Mouse (Mus musculus) gastrocnemius, adult 8-10 months (tissue): ENCODE data around the gene Zfr2. TPM values are rescaled to one million over a fixed set of nuclear protein-coding genes. Genes with fewer than 3 reads are reported as not detected.
"Not testable (repeated sequence)": the region's sequence is repeated elsewhere in the genome, so short reads cannot be mapped to it uniquely, and the experiment has no call there.

Experiments used
- DNase-seq, 2 experiments: peaks; one replicate each; pipeline ENCODE4 v3.0.0; 2022; ENCODE audit warnings: low spot score in 2 of 2
- total RNA-seq, 4 experiments: library from RNA; stranded (reverse); gene quantifications; 2 replicates each; pipeline ENCODE4 v1.2.4; 2022

Zfr2 gene
- total RNA-seq, 4 experiments from 2014 or later: 1.8 to 2.7 (median 2.1) TPM

DNA sequence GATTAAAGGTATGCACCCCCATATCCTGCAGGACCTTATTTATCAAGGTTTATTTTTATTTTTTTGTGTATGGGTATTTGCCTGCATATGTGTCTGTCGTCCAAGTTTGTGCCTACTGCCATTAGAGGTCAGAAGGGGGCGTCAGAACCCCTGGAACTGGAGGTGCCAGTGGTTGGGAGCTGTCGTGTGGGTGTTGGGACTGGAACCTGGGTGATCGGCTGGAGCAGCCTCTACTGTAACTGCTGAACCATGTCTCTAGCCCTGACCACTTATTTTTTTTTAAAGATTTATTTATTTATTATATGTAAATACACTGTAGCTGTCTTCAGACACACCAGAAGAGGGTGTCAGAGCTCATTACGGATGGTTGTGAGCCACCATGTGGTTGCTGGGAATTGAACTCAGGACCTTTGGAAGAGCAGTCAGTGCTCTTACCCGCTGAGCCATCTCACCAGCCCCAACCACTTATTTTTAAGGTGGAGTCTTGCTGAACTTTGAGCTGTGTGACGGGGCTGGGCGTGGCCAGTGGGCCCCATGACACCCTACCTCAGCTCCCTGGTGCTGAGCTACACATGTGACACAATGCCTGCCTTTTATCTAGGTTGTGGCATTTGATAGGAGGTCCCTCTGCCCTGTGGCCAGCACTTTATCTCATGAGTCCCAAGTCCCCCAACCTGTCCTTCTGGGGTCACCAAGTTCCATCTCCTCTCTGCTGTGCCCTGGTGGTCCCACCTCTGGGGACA lies 29.8 kb upstream of the Zfr2 start:
- no peak for DNase-seq

DNA sequence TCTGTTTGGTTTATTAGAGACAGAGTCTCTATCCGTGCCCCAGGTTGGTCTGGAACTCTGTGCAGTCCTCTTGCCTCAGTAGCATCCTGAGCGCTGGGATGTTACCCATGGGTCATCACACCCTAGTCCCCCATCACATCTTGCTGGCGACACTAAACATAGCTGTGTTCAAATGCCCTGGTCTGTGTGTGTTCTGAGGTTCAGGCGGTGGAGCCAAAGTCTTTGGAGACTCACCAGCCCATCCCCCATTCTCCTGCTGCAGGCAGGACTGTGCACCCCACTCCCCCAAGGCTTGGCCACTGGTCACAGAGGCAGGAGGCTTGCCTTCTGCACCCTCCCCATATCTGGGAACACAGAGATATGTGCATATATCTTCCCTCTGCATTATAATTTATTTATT lies 28.8 kb upstream of the Zfr2 start:
- DNase-seq: no peak

DNA sequence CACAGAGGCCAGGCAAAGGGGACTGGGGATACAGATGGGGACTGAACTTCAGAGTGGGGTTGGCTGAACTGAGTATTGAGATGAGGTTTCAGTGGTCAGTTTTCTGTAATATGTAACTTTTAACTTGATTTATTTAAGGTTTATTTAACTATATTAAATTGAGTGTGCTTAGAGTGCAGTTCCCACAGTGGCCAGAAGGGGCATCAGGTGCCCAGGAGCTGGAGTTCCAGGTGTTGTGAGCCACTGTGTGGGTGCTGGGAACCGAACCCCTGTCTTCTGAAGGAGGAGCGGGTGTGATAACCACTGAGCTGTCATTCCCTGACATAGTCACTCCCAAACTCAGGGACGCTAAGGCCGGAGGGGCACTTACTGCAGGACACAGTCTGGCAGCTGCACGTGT lies 22.8 kb upstream of the Zfr2 start:
- no peak for DNase-seq

DNA sequence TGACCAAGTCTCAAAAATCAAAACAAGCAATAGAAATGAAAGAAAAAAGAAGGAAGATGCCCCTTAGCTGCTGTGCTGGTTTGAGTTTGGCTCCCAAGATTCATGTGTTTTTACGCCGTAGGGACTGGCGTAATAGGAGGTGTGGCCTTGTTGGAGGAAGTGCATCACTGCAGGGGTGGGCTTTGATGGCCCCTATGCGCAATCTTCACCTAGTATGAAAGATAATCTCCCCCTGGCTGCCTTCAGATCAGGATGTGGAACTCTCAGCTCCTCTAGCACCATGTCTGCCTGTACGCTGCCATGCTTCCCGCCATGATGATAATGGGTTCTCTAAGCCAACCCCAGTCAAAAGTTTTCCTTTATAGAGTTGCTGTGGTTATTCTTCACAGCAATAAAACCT lies 16.7 kb upstream of the Zfr2 start:
- DNase-seq: no peak

DNA sequence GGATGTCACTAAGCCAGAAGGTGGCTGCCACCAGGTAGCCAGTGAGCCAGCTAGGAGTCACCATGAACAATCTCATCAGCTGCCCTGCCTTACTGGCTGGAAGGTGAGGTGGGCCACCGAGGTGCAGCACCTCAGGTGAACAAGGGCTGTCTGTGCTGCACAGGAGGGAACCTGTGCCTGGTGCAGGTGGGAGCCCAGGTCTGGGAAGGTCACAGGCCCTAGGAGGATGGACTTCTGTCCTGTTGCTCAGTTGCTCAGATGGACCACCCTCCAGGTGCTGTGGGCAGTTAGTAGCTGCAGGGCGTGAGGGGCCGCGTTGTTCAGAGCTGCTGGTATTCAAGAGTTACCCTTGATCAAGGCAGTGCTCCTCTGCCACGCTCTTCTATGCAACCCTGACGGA lies 16.1 kb upstream of the Zfr2 start:
- no peak for DNase-seq

DNA sequence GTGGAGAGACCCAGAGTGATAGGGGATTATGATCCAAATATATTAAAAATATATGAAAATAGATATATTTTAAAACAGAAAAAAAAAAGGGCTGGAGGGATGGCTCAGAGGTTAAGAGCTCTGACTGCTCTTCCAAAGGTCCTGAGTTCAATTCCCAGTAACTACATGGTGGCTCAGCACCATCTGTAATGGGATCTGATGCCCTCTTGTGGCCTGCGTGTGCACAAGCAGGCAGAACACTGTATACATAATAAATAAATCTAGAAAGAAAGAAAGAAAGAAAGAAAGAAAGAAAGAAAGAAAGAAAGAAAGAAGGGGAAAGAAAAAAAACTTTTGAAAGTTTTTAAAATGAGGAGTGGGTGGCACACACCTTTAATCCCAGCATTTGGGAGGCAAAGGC lies 15.7 kb upstream of the Zfr2 start:
- DNase-seq: not testable (repeated sequence)

DNA sequence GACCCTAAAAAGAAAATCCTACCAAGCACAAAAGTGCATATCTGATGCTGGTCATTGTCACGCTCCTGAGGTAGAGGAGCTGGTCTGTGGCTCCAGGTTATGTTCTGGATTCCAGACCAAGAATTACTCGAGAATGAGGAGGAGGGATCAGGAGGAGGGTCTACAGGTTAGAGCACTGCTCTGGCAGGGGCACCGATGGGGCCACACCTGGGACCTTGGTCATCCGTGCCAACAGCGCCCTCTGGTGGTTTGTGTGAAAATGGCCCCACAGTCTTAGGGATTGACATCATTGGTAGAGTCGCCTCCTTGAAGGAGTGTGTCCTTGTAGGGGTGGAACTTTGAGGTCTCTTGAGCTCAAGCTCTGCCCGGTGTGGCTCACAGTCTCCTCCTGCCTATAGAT lies 15.0 kb upstream of the Zfr2 start:
- no peak for DNase-seq

DNA sequence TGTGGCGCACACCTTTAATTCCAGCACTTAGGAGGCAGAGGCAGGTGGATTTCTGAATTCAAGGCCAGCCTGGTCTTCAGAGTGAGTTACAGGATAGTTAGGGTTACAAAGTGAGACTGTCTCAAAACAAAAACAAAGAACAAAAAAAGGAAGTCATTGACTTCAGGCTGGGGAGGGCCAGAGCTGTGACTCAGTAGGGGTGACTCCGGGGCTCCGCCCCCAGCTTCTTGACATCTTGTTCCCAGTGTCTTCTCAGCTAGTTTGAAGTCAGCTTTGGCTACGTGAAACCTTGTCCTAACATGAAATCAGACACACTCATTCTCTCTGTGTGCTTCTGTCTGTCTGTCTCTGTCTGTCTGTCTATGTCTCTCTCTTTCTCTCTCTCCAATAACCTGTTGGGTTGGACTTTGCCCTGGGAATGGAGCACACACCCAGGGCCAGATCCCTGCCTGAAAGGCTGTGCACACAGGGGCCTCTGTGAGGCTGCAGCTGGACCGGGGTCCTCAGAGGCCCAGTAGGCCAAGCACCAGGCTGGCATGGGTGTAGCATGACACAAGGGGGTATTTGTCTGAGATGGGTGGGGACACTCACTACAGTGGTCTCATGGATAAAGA lies 11.4 kb upstream of the Zfr2 start:
- no peak for DNase-seq

DNA sequence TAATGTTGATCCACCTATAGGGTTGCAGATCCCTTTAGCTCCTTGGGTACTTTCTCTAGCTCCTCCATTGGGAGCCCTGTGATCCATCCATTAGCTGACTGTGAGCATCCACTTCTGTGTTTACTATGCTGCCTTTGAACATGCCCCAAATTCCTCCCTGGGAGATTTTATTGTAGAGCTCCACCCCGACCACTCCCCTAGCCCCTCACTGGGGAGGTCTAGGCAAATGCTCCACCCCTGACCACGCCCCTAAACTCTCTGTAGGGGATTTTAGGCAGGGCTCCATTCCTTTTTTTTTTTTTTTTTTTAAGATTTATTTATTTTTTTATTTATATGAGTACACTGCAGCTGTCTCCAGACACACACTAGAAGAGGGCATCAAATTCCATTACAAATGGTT lies 9.2 kb upstream of the Zfr2 start:
- DNase-seq: not testable (repeated sequence)

DNA sequence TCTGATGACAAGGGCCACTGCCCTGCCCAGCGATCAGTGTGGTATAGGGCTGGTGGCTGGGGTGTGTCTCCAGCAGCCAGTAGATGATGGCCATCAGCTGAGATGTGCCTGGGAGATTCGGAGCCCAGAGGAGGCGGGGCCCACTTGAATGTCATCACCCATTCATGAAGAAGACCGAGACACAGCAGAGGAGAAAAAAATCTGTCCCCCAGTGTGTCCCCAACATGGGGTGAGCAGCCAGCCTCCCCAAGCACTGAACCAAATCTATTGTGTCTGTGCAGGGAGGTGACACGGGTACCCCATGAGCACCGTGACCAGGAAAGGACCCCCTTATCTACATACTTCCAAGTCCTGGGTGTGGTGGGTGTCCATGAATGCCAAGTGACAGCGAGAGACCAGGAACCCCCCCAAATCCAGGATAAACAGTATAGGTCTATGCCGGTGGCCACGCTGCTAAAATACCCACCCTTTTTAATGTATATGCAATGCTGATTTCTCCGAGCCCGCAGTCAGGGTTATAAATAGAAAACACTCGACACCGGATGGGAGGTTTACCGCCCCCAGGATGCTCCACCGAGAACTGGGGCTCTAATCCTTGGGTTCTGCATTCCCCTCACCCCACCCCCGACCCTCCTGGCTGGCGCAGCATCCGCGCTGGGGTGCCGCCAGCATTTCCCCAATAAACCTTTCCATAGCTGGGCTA lies 3.1 kb upstream of the Zfr2 start:
- no peak for DNase-seq

DNA sequence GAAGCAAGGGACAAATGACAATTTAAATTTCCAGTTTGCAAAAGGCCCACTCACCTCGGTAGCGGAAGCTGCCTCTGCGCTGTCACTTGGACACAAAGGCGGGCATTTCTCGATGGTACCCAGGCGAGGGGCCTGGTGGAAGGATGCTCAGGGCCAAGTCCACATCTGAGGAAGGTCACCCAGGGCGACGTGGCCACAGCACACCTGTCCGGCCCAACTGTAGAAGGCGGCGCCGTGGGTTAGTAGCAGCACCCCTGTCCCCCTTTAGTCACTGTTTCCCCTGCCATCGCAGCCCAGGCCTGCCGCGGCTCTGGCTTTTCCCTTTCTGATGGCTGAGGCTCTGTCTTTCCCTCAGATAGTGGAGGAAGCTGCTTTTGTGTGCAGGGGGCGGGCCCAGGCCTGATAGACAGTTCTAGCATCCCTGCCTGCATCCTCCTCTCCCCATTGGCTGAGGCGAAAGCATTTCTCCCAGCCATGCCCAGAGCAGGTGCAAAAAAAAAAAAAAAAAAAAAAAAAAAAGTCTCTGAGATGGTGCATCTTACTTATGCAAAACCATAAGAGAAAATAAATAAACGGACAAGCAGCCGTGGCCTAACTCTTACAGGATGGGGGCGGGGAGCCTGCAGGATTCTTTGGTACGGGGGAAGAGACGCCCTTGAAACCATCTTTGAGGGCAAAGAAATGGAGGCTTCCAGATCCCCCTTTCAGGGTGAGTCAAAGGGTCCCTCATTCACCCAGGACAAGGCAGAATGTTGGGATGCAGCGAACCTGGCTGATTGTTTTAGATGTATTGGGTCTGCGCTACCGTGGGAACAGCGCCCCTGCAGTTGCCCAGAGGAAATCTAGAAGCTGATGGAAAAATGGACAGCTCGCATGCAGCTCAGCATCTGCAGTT lies 2.3 kb upstream of the Zfr2 start, which contains the start of gene Atcay:
Gene Atcay (minus strand): TSS at position 396 of the 895 bp plus-strand sequence.
- DNase-seq: no peak

DNA sequence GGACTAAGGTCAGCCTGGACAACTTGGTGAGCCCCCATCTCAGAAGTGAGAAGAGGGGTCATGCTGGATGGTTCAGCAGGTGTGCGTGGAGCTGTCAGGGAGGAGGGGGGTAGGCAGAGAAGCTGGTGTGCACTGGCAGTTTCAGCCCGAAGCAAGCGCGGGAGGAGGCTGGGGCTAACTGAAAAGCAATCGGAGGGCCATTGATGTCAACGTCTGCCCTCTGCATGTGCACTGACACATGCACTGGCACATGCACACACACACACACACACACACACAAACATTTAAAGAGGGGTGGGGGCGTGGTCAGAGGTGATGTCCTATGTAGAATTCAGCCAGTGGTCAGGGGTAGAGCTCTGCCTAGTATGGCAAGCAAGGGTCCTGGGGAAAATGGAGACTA lies 1.5 kb upstream of the Zfr2 start:
- DNase-seq: no peak

DNA sequence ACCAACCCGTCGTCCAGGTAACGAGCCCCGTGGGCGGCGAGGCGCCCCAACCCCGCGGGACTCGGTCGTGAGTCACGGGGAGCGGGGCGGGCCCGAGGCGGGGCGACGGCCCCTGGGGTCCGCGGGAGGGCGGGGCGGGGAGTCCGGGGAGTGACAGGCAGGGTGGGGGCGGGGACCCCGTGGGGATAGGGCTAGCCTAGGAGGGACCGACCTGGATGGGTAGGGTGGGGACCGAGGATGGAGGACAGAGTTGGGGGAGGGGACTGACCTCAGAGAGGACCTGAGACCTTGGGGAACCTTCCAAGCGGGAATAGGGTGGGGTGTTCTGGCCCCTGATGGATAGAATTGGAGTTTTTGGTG lies 251 bp downstream of the Zfr2 start:
- no peak for DNase-seq

DNA sequence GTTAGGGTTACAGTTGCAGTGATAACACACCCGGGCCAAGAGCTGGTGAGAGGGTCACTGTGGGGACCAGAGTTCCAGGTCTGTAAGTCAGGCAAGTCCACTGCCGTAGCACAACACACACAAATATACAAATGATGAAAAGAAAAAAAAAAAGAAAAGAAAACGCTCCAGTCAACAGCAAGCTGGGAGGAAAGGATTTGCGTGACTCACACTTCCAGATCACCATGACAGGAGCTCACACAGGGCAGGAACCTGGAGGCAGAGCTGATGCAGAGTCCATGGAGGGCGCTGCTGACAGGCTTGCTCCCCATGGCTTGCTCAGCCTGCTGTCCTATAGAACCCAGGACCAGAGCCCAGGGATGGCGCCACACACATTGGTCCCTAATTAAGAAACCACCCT lies 1.3 kb downstream of the Zfr2 start:
- no peak for DNase-seq

DNA sequence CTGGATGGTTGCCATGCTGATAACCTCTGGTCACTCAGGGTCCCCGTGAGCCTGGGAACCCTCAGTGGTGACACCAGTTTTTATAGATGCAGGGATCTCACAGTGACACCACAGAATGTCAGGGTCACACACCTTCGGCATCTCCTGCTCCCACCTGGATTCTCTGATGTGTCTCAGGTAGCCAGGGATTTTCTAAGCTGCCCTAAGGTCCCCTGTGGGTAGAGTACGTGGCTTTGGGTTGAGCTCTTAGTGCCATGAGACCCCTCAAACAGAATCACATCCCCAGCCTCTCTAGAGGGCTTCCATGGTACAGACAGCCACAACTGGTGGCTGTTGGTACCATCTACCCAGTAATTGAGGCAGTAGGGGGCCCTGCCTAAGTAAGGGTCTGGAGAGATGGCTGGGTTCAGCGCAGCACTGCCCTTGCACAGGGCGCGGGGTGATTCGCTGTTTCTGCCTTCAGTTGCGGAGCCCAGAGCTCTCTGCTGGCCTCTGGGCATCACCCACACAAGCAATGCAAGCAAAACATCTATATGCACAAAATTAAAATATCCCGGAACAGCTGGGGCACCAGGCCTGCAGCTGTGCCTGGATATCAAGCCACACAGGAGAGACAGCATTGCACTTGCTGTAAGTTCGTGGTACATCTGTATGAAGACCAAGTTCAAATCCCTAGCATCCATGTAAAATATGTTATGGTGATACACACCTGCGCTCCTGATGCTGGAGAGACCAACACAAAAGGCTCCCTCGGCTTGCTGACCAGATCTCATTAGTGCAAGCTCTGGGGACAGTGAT lies 3.7 kb downstream of the Zfr2 start:
- no peak for DNase-seq

DNA sequence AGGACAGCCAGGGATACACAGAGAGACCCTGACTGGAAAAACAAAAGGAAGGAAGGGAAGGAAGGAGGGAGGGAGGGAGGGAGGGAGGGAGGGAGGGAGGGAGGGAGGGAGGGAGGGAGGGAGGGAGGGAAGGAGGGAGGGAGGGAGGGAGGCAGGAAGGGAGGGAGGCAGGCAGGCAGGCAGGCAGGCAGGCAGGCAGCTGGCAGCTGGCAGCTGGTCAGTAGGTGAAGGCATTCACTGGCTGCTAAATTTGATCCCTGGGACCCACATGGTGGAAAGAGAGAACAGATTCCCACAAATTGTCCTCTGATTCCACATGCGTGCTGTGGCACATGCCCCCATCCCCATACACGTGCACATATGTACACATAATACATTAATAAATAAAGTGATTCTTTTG lies 5.7 kb downstream of the Zfr2 start:
- no peak for DNase-seq

DNA sequence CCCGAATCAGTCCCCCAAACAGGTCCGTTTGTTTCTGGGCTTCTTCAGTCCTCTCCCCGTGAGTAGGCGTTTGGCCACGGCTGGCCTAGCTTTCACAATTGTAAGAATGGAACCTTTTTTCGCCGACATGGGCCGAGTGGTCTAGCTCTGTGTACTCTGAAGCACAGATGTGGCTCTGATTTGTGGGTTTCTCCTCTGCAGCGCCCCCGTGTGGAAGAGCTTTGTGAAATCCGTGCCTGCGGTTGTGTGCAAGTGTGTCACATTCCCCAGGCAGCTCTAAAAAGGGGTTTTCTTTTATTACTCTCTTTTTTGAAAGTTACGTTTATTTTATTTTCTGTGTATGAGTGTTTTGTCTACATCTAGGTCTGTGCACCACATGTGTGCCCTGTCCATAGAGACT lies 7.9 kb downstream of the Zfr2 start:
- DNase-seq: no peak

DNA sequence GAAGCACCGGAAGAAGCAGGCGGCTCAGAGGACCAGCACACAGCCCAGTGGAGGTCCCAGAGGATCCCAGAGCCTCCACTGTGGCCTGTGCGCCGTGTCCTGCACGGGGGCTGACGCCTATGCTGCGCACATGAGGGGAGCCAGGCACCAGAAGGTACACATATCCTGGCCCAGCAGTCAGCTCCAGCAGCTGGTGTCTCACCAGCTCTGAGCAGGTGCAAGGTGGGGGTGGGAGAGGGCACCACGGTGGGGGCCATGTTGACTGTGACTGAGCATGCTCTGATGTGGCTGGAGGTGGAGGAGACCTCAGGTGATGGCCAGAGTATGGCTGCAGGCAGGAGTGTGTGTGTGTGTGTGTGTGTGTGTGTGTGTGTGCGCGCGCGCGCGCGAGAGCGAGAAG lies 9.1 kb downstream of the Zfr2 start:
- DNase-seq: no peak

DNA sequence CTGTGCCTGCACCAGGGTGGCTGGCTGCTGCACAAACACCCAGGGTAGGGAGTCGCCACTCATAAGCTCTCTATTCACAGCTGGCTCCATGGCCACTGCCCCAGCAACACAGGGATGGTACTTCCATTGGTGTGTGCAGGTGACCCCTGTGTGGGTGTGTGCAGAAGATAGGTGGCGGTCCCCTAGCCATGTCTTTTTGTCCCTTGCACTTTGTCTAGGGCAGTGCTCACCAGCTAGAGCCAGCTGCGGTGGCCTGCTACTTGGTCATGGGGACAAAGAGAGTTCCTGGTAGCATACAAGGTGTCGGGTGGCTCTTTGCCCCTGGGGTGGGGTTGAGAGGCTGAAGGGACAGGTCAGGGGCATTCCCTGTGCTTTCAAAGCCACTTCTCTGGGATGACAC lies 11.2 kb downstream of the Zfr2 start:
- DNase-seq: no peak

DNA sequence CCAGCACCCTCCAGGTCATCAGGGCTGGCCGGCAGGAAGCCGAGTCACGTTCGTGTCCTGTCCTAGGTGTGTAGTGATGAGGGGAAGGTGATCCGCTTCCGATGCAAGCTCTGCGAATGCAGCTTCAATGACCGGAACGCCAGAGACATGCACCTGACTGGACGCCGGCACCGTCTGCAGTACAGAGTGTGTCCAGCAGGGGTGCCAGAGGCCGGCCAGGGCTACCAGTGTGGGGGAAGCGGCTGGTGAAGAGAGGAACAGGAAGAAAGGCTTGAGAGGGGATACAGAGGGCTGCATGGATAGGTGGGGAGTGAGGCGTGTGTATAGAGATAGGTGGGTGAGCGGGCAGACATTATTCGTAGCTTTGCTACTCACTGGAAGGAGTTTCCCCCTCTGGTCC lies 11.6 kb downstream of the Zfr2 start:
- peak in 1 of 2 experiments; percentile 49 for DNase-seq

DNA sequence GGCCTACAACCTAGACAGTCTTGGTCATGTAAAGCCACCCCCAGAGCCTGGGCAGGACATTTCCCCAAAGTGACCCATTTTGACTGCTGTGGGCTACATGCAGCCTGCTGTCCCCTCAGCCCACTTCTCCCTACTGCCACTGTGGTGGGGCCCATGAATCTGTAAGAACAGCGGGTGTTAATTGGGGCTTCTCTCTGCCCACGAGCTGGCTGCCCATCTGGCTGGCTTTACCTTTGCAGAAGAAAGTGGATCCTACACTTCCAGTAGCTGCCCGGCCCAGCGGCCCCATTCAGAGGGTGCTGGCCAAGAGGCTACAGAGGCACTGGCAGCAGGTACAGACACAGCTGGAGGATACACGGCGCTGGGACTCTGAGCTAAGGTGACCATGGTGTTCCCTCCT lies 12.2 kb downstream of the Zfr2 start:
- no peak for DNase-seq
